Mouse (Mus musculus): ENCODE results near the gene Adap1. TPM values are rescaled to one million over a fixed set of nuclear protein-coding genes. Genes with fewer than 3 reads are reported as not detected.

Adap1 gene
- polyA plus RNA-seq, 1 experiment from 2014 or later: 1.7 TPM

- Histone ChIP-seq H3K27me3 (ENCODE audit: insufficient read depth, low read length) (peaks cover 26% of the 10 kb centered on the region), H3K4me2 (replicated peaks; ENCODE audit: low read depth, low read length) (no peak overlapping the region), H3K4me1 (ENCODE audit: insufficient read depth, low read length) (peaks cover 27% of the 10 kb centered on the region), H3K9ac (replicated peaks; ENCODE audit: low read length) (no peak overlapping the region), H3K36me3 (ENCODE audit: insufficient read depth, low read length) (no peaks in the 10 kb centered on the region), H3K4me3 (ENCODE audit: low read length) (no peak overlapping the region), H3K9me3 (ENCODE audit: low read length) (no peaks in the 10 kb centered on the region), H3K27ac (ENCODE audit: low read length) (no peak overlapping the region)
- ATAC-seq (ENCODE audit: low FRiP score, low TSS enrichment): no peak
- 67% methylated on average over 7 of the region's 7 CpGs for WGBS
Observed at GRCm38 (mm10) chr5:139327634-139328020, 2.2 kb upstream of the Adap1 start.

- no peak for ATAC-seq (ENCODE audit: low FRiP score, low TSS enrichment)
- no peak overlapping the region for H3K4me2 ChIP-seq (replicated peaks; ENCODE audit: low read depth, low read length)
- peaks cover 26% of the 10 kb centered on the region for H3K27me3 ChIP-seq (ENCODE audit: insufficient read depth, low read length)
- no peak overlapping the region for H3K27ac ChIP-seq (ENCODE audit: low read length)
- no peaks in the 10 kb centered on the region for H3K9me3 ChIP-seq (ENCODE audit: low read length)
- H3K4me3 ChIP-seq (ENCODE audit: low read length): no peak overlapping the region
- H3K4me1 ChIP-seq (ENCODE audit: insufficient read depth, low read length): peaks cover 25% of the 10 kb centered on the region
- H3K9ac ChIP-seq (replicated peaks; ENCODE audit: low read length): no peak overlapping the region
- WGBS: 71% methylated on average over 7 of the region's 7 CpGs
- no peaks in the 10 kb centered on the region for H3K36me3 ChIP-seq (ENCODE audit: insufficient read depth, low read length)
Observed at GRCm38 (mm10) chr5:139326986-139327633, 1.7 kb upstream of the Adap1 start.

GRCm38 (mm10) chr5:139326111-139326696 lies 782 bp upstream of the Adap1 start:
- WGBS: 61% methylated on average over 13 of the region's 13 CpGs
- ATAC-seq (ENCODE audit: low FRiP score, low TSS enrichment): no peak

GRCm38 (mm10) chr5:139324691-139325394 lies 579 bp downstream of the Adap1 start:
- Histone ChIP-seq H3K27me3 (ENCODE audit: insufficient read depth, low read length) (peaks cover 26% of the 10 kb centered on the region), H3K36me3 (ENCODE audit: insufficient read depth, low read length) (no peaks in the 10 kb centered on the region), H3K9ac (replicated peaks; ENCODE audit: low read length) (peak overlapping the region; percentile 78), H3K4me3 (ENCODE audit: low read length) (peak overlapping the region; percentile 68), H3K9me3 (ENCODE audit: low read length) (no peaks in the 10 kb centered on the region), H3K4me1 (ENCODE audit: insufficient read depth, low read length) (peaks cover 22% of the 10 kb centered on the region), H3K27ac (ENCODE audit: low read length) (no peak overlapping the region), H3K4me2 (replicated peaks; ENCODE audit: low read depth, low read length) (peak overlapping the region; percentile 97)
- 5% methylated on average over 25 of the region's 62 CpGs for WGBS
- peak; percentile 35; the same call in 1 of the 2 replicates for ATAC-seq (ENCODE audit: low FRiP score, low TSS enrichment)

More at GRCm38 (mm10) chr5:139326111-139326696, 782 bp upstream of the Adap1 start:
- Histone ChIP-seq H3K4me3 (ENCODE audit: low read length) (no peak overlapping the region), H3K27ac (ENCODE audit: low read length) (no peak overlapping the region), H3K4me1 (ENCODE audit: insufficient read depth, low read length) (peaks cover 22% of the 10 kb centered on the region), H3K4me2 (replicated peaks; ENCODE audit: low read depth, low read length) (no peak overlapping the region), H3K36me3 (ENCODE audit: insufficient read depth, low read length) (no peaks in the 10 kb centered on the region), H3K9ac (replicated peaks; ENCODE audit: low read length) (no peak overlapping the region), H3K9me3 (ENCODE audit: low read length) (no peaks in the 10 kb centered on the region), H3K27me3 (ENCODE audit: insufficient read depth, low read length) (peaks cover 26% of the 10 kb centered on the region)

GRCm38 (mm10) chr5:139324045-139324491 lies 1.4 kb downstream of the Adap1 start:
- Histone ChIP-seq H3K27me3 (ENCODE audit: insufficient read depth, low read length) (peaks cover 26% of the 10 kb centered on the region), H3K4me3 (ENCODE audit: low read length) (no peak overlapping the region), H3K9ac (replicated peaks; ENCODE audit: low read length) (no peak overlapping the region), H3K4me2 (replicated peaks; ENCODE audit: low read depth, low read length) (peak overlapping the region; percentile 97; the same call in 1 of the 2 replicates), H3K4me1 (ENCODE audit: insufficient read depth, low read length) (peaks cover 22% of the 10 kb centered on the region), H3K27ac (ENCODE audit: low read length) (no peak overlapping the region), H3K36me3 (ENCODE audit: insufficient read depth, low read length) (no peaks in the 10 kb centered on the region), H3K9me3 (ENCODE audit: low read length) (no peaks in the 10 kb centered on the region)
- ATAC-seq (ENCODE audit: low FRiP score, low TSS enrichment): peak; percentile 58
- WGBS: 67% methylated on average over 5 of the region's 5 CpGs

- no peaks in the 10 kb centered on the region for H3K9me3 ChIP-seq (ENCODE audit: low read length)
- H3K4me2 ChIP-seq (replicated peaks; ENCODE audit: low read depth, low read length): no peak overlapping the region
- H3K9ac ChIP-seq (replicated peaks; ENCODE audit: low read length): no peak overlapping the region
- peak; percentile 36; the same call in 1 of the 2 replicates for ATAC-seq (ENCODE audit: low FRiP score, low TSS enrichment)
- no peaks in the 10 kb centered on the region for H3K36me3 ChIP-seq (ENCODE audit: insufficient read depth, low read length)
- H3K4me3 ChIP-seq (ENCODE audit: low read length): no peak overlapping the region
- no peak overlapping the region for H3K27ac ChIP-seq (ENCODE audit: low read length)
- peaks cover 26% of the 10 kb centered on the region for H3K27me3 ChIP-seq (ENCODE audit: insufficient read depth, low read length)
- 78% methylated on average over 9 of the region's 9 CpGs for WGBS
- H3K4me1 ChIP-seq (ENCODE audit: insufficient read depth, low read length): peaks cover 22% of the 10 kb centered on the region
Observed at GRCm38 (mm10) chr5:139323260-139323924, 2.0 kb downstream of the Adap1 start.

GRCm38 (mm10) chr5:139321331-139321730 lies 4.1 kb downstream of the Adap1 start:
- Histone ChIP-seq H3K27me3 (ENCODE audit: insufficient read depth, low read length) (peaks cover 25% of the 10 kb centered on the region), H3K4me2 (replicated peaks; ENCODE audit: low read depth, low read length) (no peak overlapping the region), H3K9me3 (ENCODE audit: low read length) (no peaks in the 10 kb centered on the region), H3K4me3 (ENCODE audit: low read length) (no peak overlapping the region), H3K27ac (ENCODE audit: low read length) (no peak overlapping the region), H3K36me3 (ENCODE audit: insufficient read depth, low read length) (no peaks in the 10 kb centered on the region), H3K9ac (replicated peaks; ENCODE audit: low read length) (no peak overlapping the region), H3K4me1 (ENCODE audit: insufficient read depth, low read length) (peaks cover 27% of the 10 kb centered on the region)
- ATAC-seq (ENCODE audit: low FRiP score, low TSS enrichment): no peak
- 87% methylated on average over 6 of the region's 6 CpGs for WGBS

- peaks cover 16% of the 10 kb centered on the region for H3K27me3 ChIP-seq (ENCODE audit: insufficient read depth, low read length)
- H3K4me1 ChIP-seq (ENCODE audit: insufficient read depth, low read length): peaks cover 23% of the 10 kb centered on the region
- no peaks in the 10 kb centered on the region for H3K36me3 ChIP-seq (ENCODE audit: insufficient read depth, low read length)
- no peak overlapping the region for H3K27ac ChIP-seq (ENCODE audit: low read length)
- H3K4me2 ChIP-seq (replicated peaks; ENCODE audit: low read depth, low read length): no peak overlapping the region
- no peaks in the 10 kb centered on the region for H3K9me3 ChIP-seq (ENCODE audit: low read length)
- 70% methylated on average over 7 of the region's 7 CpGs for WGBS
- H3K4me3 ChIP-seq (ENCODE audit: low read length): no peak overlapping the region
- ATAC-seq (ENCODE audit: low FRiP score, low TSS enrichment): no peak
- H3K9ac ChIP-seq (replicated peaks; ENCODE audit: low read length): no peak overlapping the region
Observed at GRCm38 (mm10) chr5:139320424-139320823, 5.0 kb downstream of the Adap1 start.

GRCm38 (mm10) chr5:139317751-139318504 lies 7.5 kb downstream of the Adap1 start:
- ATAC-seq (ENCODE audit: low FRiP score, low TSS enrichment): peak; percentile 65
- no peaks in the 10 kb centered on the region for H3K27me3 ChIP-seq (ENCODE audit: insufficient read depth, low read length)
- 62% methylated on average over 21 of the region's 21 CpGs for WGBS
- H3K4me2 ChIP-seq (replicated peaks; ENCODE audit: low read depth, low read length): no peak overlapping the region
- H3K36me3 ChIP-seq (ENCODE audit: insufficient read depth, low read length): no peaks in the 10 kb centered on the region
- H3K4me1 ChIP-seq (ENCODE audit: insufficient read depth, low read length): peaks cover 4% of the 10 kb centered on the region; the same call in 1 of the 2 replicates
- no peaks in the 10 kb centered on the region for H3K9me3 ChIP-seq (ENCODE audit: low read length)
- H3K9ac ChIP-seq (replicated peaks; ENCODE audit: low read length): no peak overlapping the region
- H3K27ac ChIP-seq (ENCODE audit: low read length): peak overlapping the region; percentile 71
- H3K4me3 ChIP-seq (ENCODE audit: low read length): no peak overlapping the region

Data from kidney, embryonic 16.5 days (tissue).